Mouse (Mus musculus) thymus, adult 2 months (tissue): ENCODE measurements around the gene Atm. TPM values are rescaled to one million over a fixed set of nuclear protein-coding genes. Genes with fewer than 3 reads are reported as not detected.

Experiments used
- DNase-seq: peaks from one replicate; pipeline ENCODE4 v3.0.0; 2021
- H3K27ac ChIP-seq: fragments of 200-500 bp; 2 replicates; pipeline ENCODE4 v1.5.1; 2012; ENCODE audit warnings: low read length, control low read depth; ENCODE audit not compliant: control insufficient read depth, insufficient read depth
- H3K27me3 ChIP-seq: fragments of 200-500 bp; 2 replicates; pipeline ENCODE4 v1.6.1; 2012; ENCODE audit warnings: mild to moderate bottlenecking, low read length, moderate library complexity, mixed read lengths; ENCODE audit not compliant: control insufficient read depth, insufficient read depth
- H3K36me3 ChIP-seq: fragments of 200-500 bp; 2 replicates; pipeline ENCODE4 v1.6.1; 2012; ENCODE audit warnings: mild to moderate bottlenecking, low read length, moderate library complexity; ENCODE audit not compliant: control insufficient read depth, insufficient read depth
- H3K4me1 ChIP-seq: fragments of 200-500 bp; replicated peaks from 2 replicates; pipeline ENCODE4 v1.6.1; 2012; ENCODE audit warnings: low read length; ENCODE audit not compliant: control insufficient read depth, insufficient read depth
- H3K4me3 ChIP-seq: fragments of 200-500 bp; 2 replicates; pipeline ENCODE4 v1.5.1; 2012; ENCODE audit warnings: mild to moderate bottlenecking, low read length, control low read depth, moderate library complexity; ENCODE audit not compliant: control insufficient read depth, insufficient read depth
- CTCF ChIP-seq: fragments of 200-500 bp; IDR thresholded peaks from 2 replicates; pipeline ENCODE4 v1.5.1; 2012; ENCODE audit warnings: mild to moderate bottlenecking, control low read depth, low read length, moderate library complexity, borderline replicate concordance; ENCODE audit not compliant: control insufficient read depth, poor library complexity, insufficient read depth; ENCODE audit errors: extremely low read depth
- POLR2A ChIP-seq: fragments of 200-500 bp; IDR thresholded peaks from 2 replicates; pipeline ENCODE4 v1.6.1; 2012; ENCODE audit warnings: mild to moderate bottlenecking, low read length, control low read depth, moderate library complexity; ENCODE audit not compliant: control insufficient read depth, poor library complexity, insufficient read depth; ENCODE audit errors: extremely low read depth
- WGBS: fragments of 180-500 bp; shearing (Covaris S2); methylation state at CpG from one replicate; pipeline ENCODE4 v1.1.7; 2018; 5-methylcytosine and 5-hydroxymethylcytosine counted together
- polyA plus RNA-seq: library from polyadenylated mRNA; depleted of rRNA; stranded (reverse); fragments of >200 nt; gene quantifications from 2 replicates; pipeline ENCODE4 v1.2.3, GENCODE M21; 2012

Gene Atm
- polyA plus RNA-seq, 1 experiment, result 4.5 TPM

DNA sequence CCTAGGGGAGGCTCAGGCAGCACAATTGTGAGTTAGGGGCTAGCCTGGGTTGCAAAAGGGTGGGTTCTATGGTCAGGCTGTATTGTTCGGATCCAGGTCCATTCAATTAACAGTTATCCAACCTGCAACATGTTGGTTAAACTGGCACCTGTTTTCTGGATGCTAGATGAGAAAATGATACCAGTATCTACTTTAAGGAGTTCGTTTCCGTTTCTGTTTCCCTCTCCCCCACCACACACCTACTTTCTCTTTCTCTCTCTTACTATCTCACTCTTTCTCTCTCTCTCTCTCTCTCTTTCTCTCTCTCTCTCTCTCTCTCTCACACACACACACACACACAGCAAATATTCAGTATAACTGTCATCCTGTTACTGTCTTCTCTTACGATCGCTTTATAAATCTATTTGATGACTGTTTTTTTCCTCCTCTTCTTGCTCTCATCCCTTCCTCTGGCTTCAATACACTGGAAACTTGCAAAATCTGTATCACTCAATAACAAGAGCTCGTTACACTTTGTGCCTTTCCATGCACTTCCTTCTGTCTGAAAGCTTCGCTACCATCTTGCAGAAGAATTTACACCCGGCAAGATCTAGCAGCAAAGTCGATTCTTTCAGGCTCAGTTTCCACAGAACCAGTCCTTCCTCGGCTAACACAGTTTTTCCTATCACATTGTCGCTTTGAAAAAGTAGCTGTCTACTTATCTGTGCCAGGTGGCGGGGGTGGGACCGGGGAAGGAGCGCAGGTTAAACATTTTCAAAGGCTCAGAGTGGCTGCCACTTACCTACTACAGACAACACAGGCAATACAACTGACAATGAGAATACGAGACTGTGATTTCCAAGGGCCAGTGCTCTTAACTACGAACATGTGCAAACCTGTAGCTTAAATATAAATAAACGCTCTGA lies 872 bp downstream of the Atm start:
- no peaks in the 10 kb centered on the region for H3K27me3 ChIP-seq
- H3K36me3 ChIP-seq, result 0 out of 2 replicates have a peak, but pooled peaks cover 2% of the 10 kb centered on the region
- H3K4me3 ChIP-seq, result peak overlapping the region; percentile 62
- WGBS, result 3% methylated on average over 17 of the region's 17 CpGs
- peak; percentile 28 for DNase-seq
- H3K27ac ChIP-seq, result peak overlapping the region; percentile 78
- no peak for TF ChIP-seq POLR2A
- TF ChIP-seq CTCF, result no peak
- peaks cover 2% of the 10 kb centered on the region for H3K4me1 ChIP-seq

DNA sequence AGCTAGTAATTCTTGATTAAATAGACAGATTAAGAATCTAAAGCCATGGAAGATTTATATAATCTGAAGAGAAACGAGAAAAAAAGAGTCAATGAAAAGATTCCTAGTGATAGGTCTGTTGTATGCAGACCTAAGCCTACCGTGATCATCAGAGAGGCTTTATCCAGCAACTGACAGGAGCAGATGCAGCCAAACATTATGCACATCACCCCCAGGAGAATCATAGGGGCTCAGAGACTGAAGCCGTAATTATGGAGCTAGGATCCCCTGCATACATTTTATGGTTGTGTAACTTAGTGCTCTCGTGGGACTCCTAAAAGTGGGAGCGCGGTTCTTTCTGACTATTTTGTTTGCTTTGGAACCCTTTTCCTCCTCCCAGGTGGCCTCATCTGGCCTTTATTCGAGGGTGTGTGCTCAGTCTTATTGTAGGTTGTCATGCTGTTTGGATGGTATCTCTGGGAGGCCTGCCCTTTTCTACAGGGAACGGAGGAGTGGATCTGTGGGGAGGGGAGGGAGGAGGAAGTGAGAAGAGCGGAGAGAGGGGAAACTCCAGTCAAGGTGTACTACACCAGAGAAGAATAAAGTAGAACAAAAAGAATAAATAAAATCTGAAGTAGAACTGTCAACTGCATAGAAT lies 19.0 kb downstream of the Atm start:
- no peak overlapping the region for H3K4me3 ChIP-seq
- no peaks in the 10 kb centered on the region for H3K27me3 ChIP-seq
- H3K4me1 ChIP-seq, result no peaks in the 10 kb centered on the region
- H3K36me3 ChIP-seq, result peaks cover 10% of the 10 kb centered on the region
- no peak for DNase-seq
- 95% methylated on average over 9 of the region's 9 CpGs for WGBS
- TF ChIP-seq POLR2A, result no peak
- TF ChIP-seq CTCF, result no peak
- no peak overlapping the region for H3K27ac ChIP-seq

DNA sequence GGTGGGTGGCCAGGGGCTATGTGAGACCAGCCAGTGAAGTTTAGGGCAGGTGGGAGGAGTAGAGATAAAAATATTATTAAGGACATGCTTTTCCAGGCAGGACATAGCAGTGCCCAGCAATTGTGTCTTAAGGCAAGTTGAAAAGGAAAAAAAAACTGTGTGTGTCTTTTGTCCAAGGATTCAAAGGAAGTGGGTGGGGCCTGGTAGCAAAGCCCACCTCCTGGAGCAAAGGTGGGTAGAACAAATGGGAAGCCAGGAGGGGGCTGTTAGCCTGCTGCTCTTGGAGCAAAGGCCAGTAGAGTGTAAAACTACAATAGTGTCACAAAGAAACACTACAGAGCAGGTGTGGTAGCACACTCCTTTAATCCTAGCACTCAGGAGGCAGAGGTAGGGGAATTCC lies 22.4 kb downstream of the Atm start:
- TF ChIP-seq CTCF (no peak), POLR2A (no peak)
- no peak for DNase-seq
- Histone ChIP-seq H3K4me3 (no peak overlapping the region), H3K4me1 (no peaks in the 10 kb centered on the region), H3K36me3 (peaks cover 4% of the 10 kb centered on the region; the same call in 1 of the 2 replicates), H3K27me3 (no peaks in the 10 kb centered on the region), H3K27ac (no peak overlapping the region)

DNA sequence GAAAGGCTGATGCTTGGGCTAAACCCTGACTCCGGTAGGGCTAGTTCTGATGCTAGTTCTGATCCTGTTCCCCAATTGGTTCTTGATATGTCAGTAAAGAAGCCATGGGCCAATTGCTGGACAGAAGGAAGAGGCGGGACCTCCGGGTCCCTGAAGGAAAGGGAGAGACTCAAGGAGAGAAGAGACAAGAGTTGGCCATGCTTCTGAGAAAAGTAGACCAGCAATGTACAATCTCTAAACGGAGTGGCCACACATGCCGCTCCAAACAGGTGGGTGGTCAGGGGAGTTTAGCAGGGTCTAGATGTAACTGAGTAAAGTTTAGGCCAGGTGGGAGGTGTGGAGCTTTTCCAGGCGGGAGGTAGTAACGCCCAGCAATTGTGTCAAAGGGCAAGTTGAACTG lies 28.5 kb downstream of the Atm start:
- Histone ChIP-seq H3K27me3 (no peaks in the 10 kb centered on the region), H3K27ac (no peak overlapping the region), H3K4me3 (no peak overlapping the region), H3K36me3 (peaks cover 16% of the 10 kb centered on the region), H3K4me1 (no peaks in the 10 kb centered on the region)
- no peak for DNase-seq
- WGBS, result 95% methylated on average over 7 of the region's 7 CpGs
- TF ChIP-seq CTCF (no peak), POLR2A (no peak)

DNA sequence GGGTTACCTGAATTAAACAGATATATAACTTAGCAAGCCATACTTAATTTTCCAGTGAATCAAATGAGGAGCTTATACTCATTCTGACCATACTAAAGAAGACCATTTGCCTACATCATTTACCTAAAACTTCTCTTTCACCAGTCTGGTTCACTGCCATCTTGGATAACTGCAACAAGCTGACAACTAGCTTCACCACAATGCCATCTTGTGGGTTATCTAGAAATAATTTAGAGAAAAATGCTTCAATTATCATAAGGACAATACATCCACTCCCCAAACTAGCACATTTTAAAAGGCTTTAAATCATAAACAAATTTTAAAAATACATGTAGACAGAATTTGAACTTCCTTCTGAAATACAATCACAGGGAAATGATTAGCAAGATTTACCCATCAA lies 50.7 kb downstream of the Atm start:
- H3K4me1 ChIP-seq, result no peaks in the 10 kb centered on the region
- no peak overlapping the region for H3K4me3 ChIP-seq
- TF ChIP-seq POLR2A (no peak), CTCF (no peak)
- no peak for DNase-seq
- peaks cover 19% of the 10 kb centered on the region; the same call in 1 of the 2 replicates for H3K36me3 ChIP-seq
- H3K27ac ChIP-seq, result no peak overlapping the region
- H3K27me3 ChIP-seq, result no peaks in the 10 kb centered on the region

DNA sequence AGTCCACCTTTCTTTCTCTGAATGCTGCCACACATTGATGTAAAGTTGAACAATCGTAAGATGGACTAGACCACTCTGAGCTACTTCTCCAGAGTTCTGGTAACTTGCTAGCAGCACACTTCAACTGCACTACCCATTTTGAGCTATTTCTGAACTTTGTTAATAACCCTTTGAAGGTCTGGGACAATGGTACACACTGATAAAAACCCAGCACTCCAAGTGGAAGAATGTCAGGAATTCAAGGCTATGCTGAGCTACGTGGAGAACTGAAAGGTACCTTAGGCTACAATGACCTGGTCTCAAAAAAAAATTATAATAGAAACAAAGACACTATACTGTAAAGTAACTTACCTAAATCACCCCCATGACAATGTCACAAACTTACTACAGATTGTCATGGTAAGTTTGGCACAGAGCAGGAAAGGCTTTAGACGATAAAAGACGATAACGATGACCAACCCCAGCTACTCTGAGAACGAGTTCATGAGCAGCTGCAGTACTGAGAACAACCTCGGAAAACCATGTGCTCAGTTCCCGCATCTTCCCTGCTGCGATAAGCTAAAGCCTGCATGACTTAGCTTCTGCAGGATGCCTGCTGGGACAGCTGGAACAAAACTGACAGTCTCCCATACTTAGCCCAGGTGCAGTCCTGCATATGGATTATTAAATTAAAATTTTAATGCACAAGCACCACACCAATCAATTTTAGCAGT lies 63.6 kb downstream of the Atm start:
- 98% methylated on average over 9 of the region's 9 CpGs for WGBS
- TF ChIP-seq CTCF, result no peak
- TF ChIP-seq POLR2A, result no peak

More for the DNA sequence above, 63.6 kb downstream of the Atm start:
- DNase-seq, result no peak
- no peak overlapping the region for H3K4me3 ChIP-seq
- peaks cover 12% of the 10 kb centered on the region for H3K36me3 ChIP-seq
- no peak overlapping the region for H3K27ac ChIP-seq
- no peaks in the 10 kb centered on the region for H3K27me3 ChIP-seq
- no peaks in the 10 kb centered on the region for H3K4me1 ChIP-seq
